Mouse (Mus musculus): ENCODE data around the gene Sparc. TPM values are rescaled to one million over a fixed set of nuclear protein-coding genes. Genes with fewer than 3 reads are reported as not detected.

The Sparc gene
- polyA plus RNA-seq (2014; fragmentation: Nextera tagmentation; extraction: Ambion mirVana) = 1,391 and 1,474 TPM in 2 replicates

DNA sequence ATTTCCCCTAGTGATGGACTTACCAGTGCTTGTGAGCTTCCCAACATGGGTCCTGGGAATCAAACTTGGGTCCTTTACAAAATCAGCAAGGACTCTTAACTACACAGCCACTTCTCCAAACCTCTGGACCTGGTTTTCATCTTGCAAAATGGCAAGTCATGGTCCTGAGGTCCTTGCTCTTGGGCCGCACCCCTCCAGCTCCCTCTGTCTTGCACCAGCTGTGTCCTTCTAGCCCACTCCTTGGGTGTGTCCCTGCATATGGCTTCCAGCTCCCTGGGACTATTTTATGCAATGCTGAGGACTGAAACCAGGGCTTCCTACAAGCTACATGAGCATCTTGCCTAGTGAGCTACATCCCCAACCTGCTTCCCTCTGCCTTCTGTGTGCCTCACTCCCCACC lies at the start of gene Sparc:
Gene Sparc (minus strand): TSS at position 206 of the 400 bp plus-strand sequence.
- ATAC-seq (replicated peaks; ENCODE audit: low FRiP score, low TSS enrichment, low read depth) (no peak), DNase-seq (ENCODE audit: low spot score) (no peak)
- Histone ChIP-seq H3K9ac (ENCODE audit: low read length) (no peak within 1 kb of the TSS), H3K27me3 (replicated peaks; ENCODE audit: control insufficient read depth, insufficient read depth, low read length) (no peaks in the 10 kb centered on the region), H3K36me3 (ENCODE audit: control insufficient read depth, insufficient read depth, low read length) (no peaks in the 10 kb centered on the region), H3K4me1 (replicated peaks; ENCODE audit: control insufficient read depth, insufficient read depth, low read length) (peaks cover 39% of the 10 kb centered on the region), H3K4me2 (ENCODE audit: low read length) (no peak within 1 kb of the TSS), H3K4me3 (ENCODE audit: low read depth, low read length) (no peak within 1 kb of the TSS), H3K9me3 (ENCODE audit: control insufficient read depth, low read length) (no peaks in the 10 kb centered on the region), H3K27ac (ENCODE audit: low read depth) (peak within 1 kb of the TSS; percentile 65)
- WGBS = 100% methylated on average over 1 of the region's 1 CpGs

DNA sequence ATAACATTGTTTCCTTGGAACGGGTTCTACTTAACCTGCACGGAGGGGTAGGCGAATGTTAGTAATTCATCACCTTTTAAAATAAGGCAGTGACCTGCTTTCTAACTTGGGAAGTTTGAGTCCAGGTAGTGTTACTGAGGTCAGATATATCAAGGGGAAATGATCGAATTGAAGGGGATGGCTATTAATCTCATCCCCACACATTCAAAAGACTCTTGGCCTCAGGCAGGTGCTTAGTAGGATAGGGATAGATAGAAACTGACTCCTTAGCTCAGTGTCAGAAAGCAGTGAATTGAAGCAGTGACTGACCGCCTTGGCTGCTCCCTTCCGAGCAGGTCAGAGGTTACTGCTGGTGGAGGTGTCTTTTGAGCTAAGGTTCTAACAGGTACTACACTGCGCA lies 48.5 kb upstream of the Sparc start:
- peak overlapping the region; percentile 89 for H3K4me2 ChIP-seq (ENCODE audit: low read length)
- peaks cover 24% of the 10 kb centered on the region for H3K4me1 ChIP-seq (replicated peaks; ENCODE audit: control insufficient read depth, insufficient read depth, low read length)
- H3K27me3 ChIP-seq (replicated peaks; ENCODE audit: control insufficient read depth, insufficient read depth, low read length) = no peaks in the 10 kb centered on the region
- H3K27ac ChIP-seq (ENCODE audit: low read depth) = no peak overlapping the region
- peak overlapping the region; percentile 98; the same call in 1 of the 2 replicates for H3K9ac ChIP-seq (ENCODE audit: low read length)
- no peaks in the 10 kb centered on the region for H3K9me3 ChIP-seq (ENCODE audit: control insufficient read depth, low read length)
- WGBS = 92% methylated on average over 7 of the region's 7 CpGs
- DNase-seq (ENCODE audit: low spot score) (no peak), ATAC-seq (replicated peaks; ENCODE audit: low FRiP score, low TSS enrichment, low read depth) (no peak)
- H3K4me3 ChIP-seq (ENCODE audit: low read depth, low read length) = peak overlapping the region; percentile 98
- H3K36me3 ChIP-seq (ENCODE audit: control insufficient read depth, insufficient read depth, low read length) = peaks cover 29% of the 10 kb centered on the region; the same call in 1 of the 2 replicates

DNA sequence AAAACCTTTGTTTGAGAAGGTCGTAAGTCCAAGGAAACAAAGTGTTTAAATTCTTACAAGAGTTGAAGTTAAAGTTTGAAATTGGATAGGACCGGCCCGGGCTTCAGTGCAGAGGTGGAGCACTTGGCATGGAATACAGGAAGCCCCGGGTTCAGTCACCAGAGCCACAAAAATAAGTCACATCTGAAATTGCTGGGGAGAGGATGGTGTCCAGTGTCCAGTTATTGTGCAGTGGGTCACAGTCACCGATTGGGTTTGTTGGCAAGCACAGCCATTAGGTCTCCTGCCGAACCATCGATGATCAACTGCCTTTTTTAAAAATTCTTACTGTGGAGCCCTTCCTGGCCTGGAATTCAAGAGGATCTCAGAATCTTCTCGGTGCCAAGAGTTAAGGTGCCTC lies 47.8 kb upstream of the Sparc start:
- Histone ChIP-seq H3K36me3 (ENCODE audit: control insufficient read depth, insufficient read depth, low read length) (peaks cover 23% of the 10 kb centered on the region; the same call in 1 of the 2 replicates), H3K9ac (ENCODE audit: low read length) (peak overlapping the region; percentile 98), H3K4me3 (ENCODE audit: low read depth, low read length) (peak overlapping the region; percentile 98), H3K9me3 (ENCODE audit: control insufficient read depth, low read length) (no peaks in the 10 kb centered on the region), H3K4me2 (ENCODE audit: low read length) (peak overlapping the region; percentile 89), H3K27me3 (replicated peaks; ENCODE audit: control insufficient read depth, insufficient read depth, low read length) (no peaks in the 10 kb centered on the region), H3K27ac (ENCODE audit: low read depth) (no peak overlapping the region), H3K4me1 (replicated peaks; ENCODE audit: control insufficient read depth, insufficient read depth, low read length) (peaks cover 24% of the 10 kb centered on the region)
- no peak for DNase-seq (ENCODE audit: low spot score)
- 43% methylated on average over 8 of the region's 8 CpGs for WGBS
- ATAC-seq (replicated peaks; ENCODE audit: low FRiP score, low TSS enrichment, low read depth) = no peak

DNA sequence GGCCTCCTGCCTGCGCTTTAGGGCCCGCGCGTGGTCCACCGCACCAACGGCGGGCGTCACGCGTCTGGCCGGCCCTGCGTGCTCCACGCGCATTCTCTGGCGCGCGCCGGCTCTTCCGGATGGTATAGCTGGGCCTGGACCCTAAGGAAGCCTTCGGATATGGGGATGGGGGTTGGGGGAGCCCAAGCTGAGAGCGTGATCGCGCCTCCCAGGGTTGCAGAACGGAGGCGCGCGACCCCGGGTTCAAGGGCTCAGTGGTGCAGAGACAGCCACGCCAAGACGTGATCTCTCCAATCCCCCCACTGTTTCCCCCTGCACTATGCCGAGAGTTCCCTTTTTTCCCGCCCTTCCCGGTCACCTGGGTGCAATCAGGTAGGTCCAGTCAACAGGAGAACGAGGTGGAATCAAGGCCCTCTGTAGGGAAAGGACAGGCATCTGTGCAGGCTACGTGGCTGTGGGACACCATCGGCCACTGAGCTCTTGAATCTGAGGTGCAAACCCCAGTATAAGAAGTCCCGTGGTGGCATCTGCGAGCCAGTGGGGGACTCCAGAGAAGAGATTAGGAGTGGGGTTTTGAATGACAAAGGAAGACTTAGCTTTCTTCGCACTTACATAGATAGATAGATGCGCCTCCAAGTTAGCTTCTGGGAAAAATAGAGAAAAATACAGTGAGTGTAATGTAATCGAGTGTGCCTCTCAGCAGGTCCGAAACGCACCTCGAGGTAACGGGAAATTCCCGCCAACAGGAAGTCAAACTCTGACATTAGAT lies 47.1 kb upstream of the Sparc start:
- Histone ChIP-seq H3K9me3 (ENCODE audit: control insufficient read depth, low read length) (no peaks in the 10 kb centered on the region), H3K36me3 (ENCODE audit: control insufficient read depth, insufficient read depth, low read length) (peaks cover 20% of the 10 kb centered on the region; the same call in 1 of the 2 replicates), H3K4me2 (ENCODE audit: low read length) (peak overlapping the region; percentile 89), H3K4me1 (replicated peaks; ENCODE audit: control insufficient read depth, insufficient read depth, low read length) (peaks cover 24% of the 10 kb centered on the region), H3K27ac (ENCODE audit: low read depth) (peak overlapping the region; percentile 89), H3K27me3 (replicated peaks; ENCODE audit: control insufficient read depth, insufficient read depth, low read length) (no peaks in the 10 kb centered on the region), H3K9ac (ENCODE audit: low read length) (peak overlapping the region; percentile 98), H3K4me3 (ENCODE audit: low read depth, low read length) (peak overlapping the region; percentile 98)
- WGBS = under 1% methylated on average over 43 of the region's 46 CpGs
- no peak; the same call in 1 of the 2 replicates for ATAC-seq (replicated peaks; ENCODE audit: low FRiP score, low TSS enrichment, low read depth)
- peak; percentile 74 for DNase-seq (ENCODE audit: low spot score)

DNA sequence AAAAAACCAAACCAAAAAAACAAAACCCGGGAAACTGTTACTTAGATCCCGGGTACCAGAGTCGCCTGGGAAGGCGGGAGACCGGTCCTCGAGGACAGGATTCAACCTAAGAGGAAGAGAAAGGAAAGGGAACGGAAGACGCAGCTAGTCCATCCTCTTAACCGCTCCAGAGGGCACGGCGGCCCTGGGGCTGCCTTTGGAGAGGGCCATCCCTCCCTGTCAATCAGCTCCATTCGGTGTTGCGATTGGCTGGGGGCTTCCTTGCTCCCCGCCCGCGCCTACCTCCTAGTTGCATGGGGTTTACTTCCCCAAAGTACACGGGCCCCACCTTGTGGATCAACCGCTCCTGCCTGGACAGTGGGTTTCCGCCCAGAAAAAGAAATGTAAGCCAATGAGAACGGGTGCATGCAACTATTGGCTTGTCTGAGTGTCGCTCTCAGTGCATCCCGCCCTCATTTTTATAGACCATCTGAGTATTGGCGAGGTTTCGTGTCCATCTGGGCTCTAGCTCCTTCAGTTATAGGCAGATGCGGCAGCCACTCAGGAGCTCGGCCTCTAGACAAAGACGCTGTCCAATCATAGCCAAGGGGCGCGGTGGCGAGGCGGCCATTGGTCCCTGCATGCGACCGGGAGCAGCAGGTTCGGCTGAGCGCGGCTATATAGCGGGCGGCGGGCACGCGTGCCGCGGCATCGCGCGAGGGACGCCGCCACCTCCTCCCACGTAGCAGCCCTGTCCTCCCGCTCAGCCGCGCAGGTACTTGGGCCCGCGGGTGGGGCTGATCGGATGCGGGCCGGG lies 46.3 kb upstream of the Sparc start, which contains the start of gene G3bp1:
Gene G3bp1 (plus strand): TSS at position 638 of the 796 bp plus-strand sequence.
- H3K27me3 ChIP-seq (replicated peaks; ENCODE audit: control insufficient read depth, insufficient read depth, low read length) = no peaks in the 10 kb centered on the region
- no peaks in the 10 kb centered on the region for H3K9me3 ChIP-seq (ENCODE audit: control insufficient read depth, low read length)
- ATAC-seq (replicated peaks; ENCODE audit: low FRiP score, low TSS enrichment, low read depth) (peak; percentile 97), DNase-seq (ENCODE audit: low spot score) (peak; percentile 97)
- peak within 1 kb of the TSS; percentile 89 for H3K27ac ChIP-seq (ENCODE audit: low read depth)
- H3K4me1 ChIP-seq (replicated peaks; ENCODE audit: control insufficient read depth, insufficient read depth, low read length) = peaks cover 24% of the 10 kb centered on the region
- peak within 1 kb of the TSS; percentile 89 for H3K4me2 ChIP-seq (ENCODE audit: low read length)
- H3K4me3 ChIP-seq (ENCODE audit: low read depth, low read length) = peak within 1 kb of the TSS; percentile 98
- H3K36me3 ChIP-seq (ENCODE audit: control insufficient read depth, insufficient read depth, low read length) = peaks cover 18% of the 10 kb centered on the region; the same call in 1 of the 2 replicates
- under 1% methylated on average over 57 of the region's 57 CpGs for WGBS
- H3K9ac ChIP-seq (ENCODE audit: low read length) = peak within 1 kb of the TSS; percentile 98

DNA sequence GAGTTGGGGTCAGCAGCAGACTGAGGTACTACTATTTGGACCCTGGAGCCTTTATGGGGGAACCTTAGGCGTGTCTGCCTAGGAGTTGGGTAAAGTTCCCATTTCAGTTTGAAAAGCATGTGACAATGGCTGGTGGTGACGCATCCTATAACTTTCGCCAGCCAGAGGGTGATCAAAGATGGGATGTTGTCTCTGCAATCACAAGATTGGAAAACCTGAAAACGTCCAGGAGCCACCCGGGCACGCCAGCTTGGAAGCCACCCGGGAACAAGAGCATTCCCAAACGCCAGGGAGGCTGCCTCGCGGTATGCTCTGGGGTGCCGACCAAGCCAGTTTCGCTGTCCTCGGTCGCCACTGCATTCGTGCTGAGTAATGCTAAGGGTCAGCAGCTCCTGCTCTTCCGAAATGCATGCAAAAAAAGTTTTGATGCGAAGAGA lies 45.6 kb upstream of the Sparc start:
- peaks cover 12% of the 10 kb centered on the region; the same call in 1 of the 2 replicates for H3K36me3 ChIP-seq (ENCODE audit: control insufficient read depth, insufficient read depth, low read length)
- DNase-seq (ENCODE audit: low spot score) (no peak), ATAC-seq (replicated peaks; ENCODE audit: low FRiP score, low TSS enrichment, low read depth) (peak; percentile 13; the same call in 1 of the 2 replicates)
- H3K9ac ChIP-seq (ENCODE audit: low read length) = peak overlapping the region; percentile 59
- peak overlapping the region; percentile 59 for H3K4me2 ChIP-seq (ENCODE audit: low read length)
- H3K9me3 ChIP-seq (ENCODE audit: control insufficient read depth, low read length) = no peaks in the 10 kb centered on the region
- peaks cover 24% of the 10 kb centered on the region for H3K4me1 ChIP-seq (replicated peaks; ENCODE audit: control insufficient read depth, insufficient read depth, low read length)
- H3K27me3 ChIP-seq (replicated peaks; ENCODE audit: control insufficient read depth, insufficient read depth, low read length) = no peaks in the 10 kb centered on the region
- peak overlapping the region; percentile 98 for H3K4me3 ChIP-seq (ENCODE audit: low read depth, low read length)
- WGBS = 2% methylated on average over 17 of the region's 17 CpGs
- peak overlapping the region; percentile 84 for H3K27ac ChIP-seq (ENCODE audit: low read depth)

DNA sequence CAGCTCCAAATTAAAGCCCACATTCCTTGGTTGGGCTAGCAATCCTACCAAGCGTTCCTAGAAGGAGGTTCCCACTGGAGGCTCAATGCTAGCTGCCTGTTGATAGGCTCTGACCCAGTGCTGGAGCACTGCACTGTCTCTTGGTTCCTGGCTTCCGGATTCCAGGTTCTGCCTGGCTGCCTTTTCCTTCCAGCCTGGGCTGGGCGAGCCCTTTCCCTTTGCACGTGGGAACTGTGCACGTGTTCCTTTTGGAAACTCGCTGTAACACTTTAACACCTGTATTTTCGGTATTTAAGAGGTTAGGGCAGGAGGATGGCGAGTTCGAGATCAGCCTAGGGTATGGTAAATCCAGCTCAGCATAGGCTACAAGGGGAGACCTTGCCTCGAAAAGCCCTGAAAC lies 45.0 kb upstream of the Sparc start:
- no peaks in the 10 kb centered on the region for H3K27me3 ChIP-seq (replicated peaks; ENCODE audit: control insufficient read depth, insufficient read depth, low read length)
- peak overlapping the region; percentile 59 for H3K4me2 ChIP-seq (ENCODE audit: low read length)
- peaks cover 10% of the 10 kb centered on the region; the same call in 1 of the 2 replicates for H3K36me3 ChIP-seq (ENCODE audit: control insufficient read depth, insufficient read depth, low read length)
- WGBS = 80% methylated on average over 10 of the region's 10 CpGs
- ATAC-seq (replicated peaks; ENCODE audit: low FRiP score, low TSS enrichment, low read depth) = no peak
- H3K9me3 ChIP-seq (ENCODE audit: control insufficient read depth, low read length) = no peaks in the 10 kb centered on the region
- H3K27ac ChIP-seq (ENCODE audit: low read depth) = peak overlapping the region; percentile 84
- H3K4me1 ChIP-seq (replicated peaks; ENCODE audit: control insufficient read depth, insufficient read depth, low read length) = peaks cover 22% of the 10 kb centered on the region
- peak overlapping the region; percentile 59 for H3K9ac ChIP-seq (ENCODE audit: low read length)
- DNase-seq (ENCODE audit: low spot score) = no peak
- H3K4me3 ChIP-seq (ENCODE audit: low read depth, low read length) = peak overlapping the region; percentile 98

DNA sequence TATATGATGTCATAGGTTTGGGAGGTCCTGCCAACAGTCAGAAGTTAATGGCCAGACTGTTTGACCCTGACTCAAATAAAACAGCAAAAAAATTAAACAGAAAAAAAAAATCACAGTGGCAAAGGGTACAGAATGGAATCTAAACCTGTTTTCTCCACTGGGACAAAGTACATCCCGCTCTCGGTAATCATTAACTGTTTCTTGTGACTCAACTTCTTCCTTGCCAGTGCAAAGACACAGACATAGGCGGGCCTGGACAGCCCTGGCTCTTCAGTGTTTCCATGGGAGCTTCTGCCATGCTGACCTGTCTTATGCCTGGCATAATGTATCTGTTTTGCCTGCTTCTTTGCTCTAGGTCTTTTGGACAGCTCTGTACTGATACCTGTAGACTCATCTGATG lies 42.2 kb upstream of the Sparc start:
- no peak overlapping the region for H3K4me3 ChIP-seq (ENCODE audit: low read depth, low read length)
- H3K9ac ChIP-seq (ENCODE audit: low read length) = no peak overlapping the region
- 54% methylated on average over 3 of the region's 3 CpGs for WGBS
- no peaks in the 10 kb centered on the region for H3K27me3 ChIP-seq (replicated peaks; ENCODE audit: control insufficient read depth, insufficient read depth, low read length)
- no peak for ATAC-seq (replicated peaks; ENCODE audit: low FRiP score, low TSS enrichment, low read depth)
- DNase-seq (ENCODE audit: low spot score) = peak; percentile 67
- no peaks in the 10 kb centered on the region for H3K36me3 ChIP-seq (ENCODE audit: control insufficient read depth, insufficient read depth, low read length)
- H3K4me1 ChIP-seq (replicated peaks; ENCODE audit: control insufficient read depth, insufficient read depth, low read length) = peaks cover 9% of the 10 kb centered on the region; the same call in 1 of the 2 replicates
- H3K9me3 ChIP-seq (ENCODE audit: control insufficient read depth, low read length) = no peaks in the 10 kb centered on the region
- H3K27ac ChIP-seq (ENCODE audit: low read depth) = peak overlapping the region; percentile 57
- H3K4me2 ChIP-seq (ENCODE audit: low read length) = peak overlapping the region; percentile 15; the same call in 1 of the 2 replicates

Data from intestine, embryonic 14.5 days (tissue).